Mouse (Mus musculus) C2C12 (cell line): ENCODE measurements around the gene Ebpl. TPM values are rescaled to one million over a fixed set of nuclear protein-coding genes. Genes with fewer than 3 reads are reported as not detected.
A peak's percentile ranks its signal among the peaks of the same experiment; 100 is the strongest.

Experiments
- H3K27me3 ChIP-seq: one replicate; pipeline ENCODE4 v1.6.1; 2011; ENCODE audit not compliant: control insufficient read depth, insufficient read depth, insufficient read length
- H3K36me3 ChIP-seq: one replicate; pipeline ENCODE4 v1.6.1; 2011; ENCODE audit not compliant: control insufficient read depth, insufficient read depth
- H3K4me3 ChIP-seq: one replicate; pipeline ENCODE4 v1.5.1; 2011; ENCODE audit warnings: mild to moderate bottlenecking, control low read depth; ENCODE audit not compliant: poor library complexity, insufficient read depth, severe bottlenecking
- H3K79me2 ChIP-seq: one replicate; pipeline ENCODE4 v1.6.1; 2011; ENCODE audit not compliant: control insufficient read depth, insufficient read depth
- H3K79me3 ChIP-seq: one replicate; pipeline ENCODE4 v1.6.1; 2011; ENCODE audit warnings: low read depth, control low read depth
- H3ac ChIP-seq: one replicate; pipeline ENCODE3; 2011; ENCODE audit warnings: low read depth; ENCODE audit not compliant: control insufficient read depth, insufficient read length
- CEBPB ChIP-seq: IDR thresholded peaks from one replicate; pipeline ENCODE4 v1.6.1; 2011; ENCODE audit warnings: low read depth, mild to moderate bottlenecking, control low read depth, moderate library complexity
- CTCF ChIP-seq: IDR thresholded peaks from one replicate; pipeline ENCODE4 v1.5.1; 2011; ENCODE audit not compliant: control insufficient read depth, insufficient read depth, insufficient read length
- FOSL1 ChIP-seq: IDR thresholded peaks from one replicate; pipeline ENCODE4 v1.8.0; 2011; ENCODE audit warnings: mild to moderate bottlenecking, low read length; ENCODE audit not compliant: poor library complexity, insufficient read depth, severe bottlenecking
- MAX ChIP-seq: IDR thresholded peaks from one replicate; pipeline ENCODE4 v1.6.1; 2011; ENCODE audit warnings: mild to moderate bottlenecking, control low read depth
- MYOD1 ChIP-seq: IDR thresholded peaks from one replicate; pipeline ENCODE4 v1.6.1; 2011; ENCODE audit warnings: low read depth; ENCODE audit not compliant: control insufficient read depth, insufficient read length
- MYOG ChIP-seq: IDR thresholded peaks from one replicate; pipeline ENCODE4 v1.6.1; 2011; ENCODE audit not compliant: control insufficient read depth, insufficient read length; ENCODE audit errors: extremely low read depth
- USF1 ChIP-seq: IDR thresholded peaks from one replicate; pipeline ENCODE4 v1.6.1; 2011; ENCODE audit warnings: low read depth, mild to moderate bottlenecking, control low read depth, moderate library complexity
- polyA plus RNA-seq: library from polyadenylated mRNA; unstranded; fragments of >200 nt; fragmentation: generic; extraction: Trizol; gene quantifications from one replicate; pipeline ENCODE4 v1.2.1, GENCODE M21; 2012; ENCODE audit warnings: missing spikeins

The Ebpl gene
- polyA plus RNA-seq, 1 experiment = 1.1 TPM

DNA sequence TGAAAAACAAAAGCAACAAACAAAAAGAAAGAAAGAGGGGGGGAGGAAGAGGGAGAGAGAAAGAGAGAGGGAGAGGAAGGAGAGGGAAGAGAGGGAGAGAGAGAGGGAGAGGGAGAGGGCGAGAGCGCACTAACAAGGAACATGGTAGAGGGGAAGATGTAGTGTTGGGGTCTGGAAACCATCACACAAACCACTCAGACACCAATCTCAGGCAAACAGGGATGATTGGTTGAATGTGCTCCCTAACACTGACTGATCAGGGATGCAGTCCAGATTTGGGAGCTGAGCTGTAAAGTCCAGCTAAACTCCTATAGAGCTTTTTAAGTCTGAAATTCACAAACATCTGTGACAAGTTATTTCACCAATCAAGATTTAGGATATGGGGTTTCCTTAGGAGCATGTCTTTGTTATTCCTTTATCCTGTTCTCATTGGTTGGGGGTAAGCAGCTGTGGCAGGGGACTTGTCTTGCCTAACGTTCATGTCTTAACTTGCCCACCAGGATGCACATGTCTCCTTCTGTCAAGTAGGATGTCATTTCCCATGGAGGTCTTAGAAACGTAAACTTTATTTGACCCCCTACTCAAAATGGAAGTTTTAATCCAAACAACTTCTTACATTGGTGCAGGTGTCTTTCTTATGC, 56.1 kb downstream of the Ebpl start:
- no peak overlapping the region for H3ac ChIP-seq
- H3K79me3 ChIP-seq = no peaks in the 10 kb centered on the region
- H3K4me3 ChIP-seq = no peak overlapping the region
- TF ChIP-seq CEBPB = no peak
- TF ChIP-seq FOSL1 = no peak
- no peak for TF ChIP-seq USF1
- no peak for TF ChIP-seq CTCF
- TF ChIP-seq MYOD1 = no peak
- no peak for TF ChIP-seq MAX
- TF ChIP-seq MYOG = no peak
- no peaks in the 10 kb centered on the region for H3K27me3 ChIP-seq
- H3K36me3 ChIP-seq = no peaks in the 10 kb centered on the region
- no peaks in the 10 kb centered on the region for H3K79me2 ChIP-seq

- TF ChIP-seq MYOG (no peak), MAX (no peak), CTCF (no peak), MYOD1 (no peak), CEBPB (no peak), USF1 (no peak), FOSL1 (no peak)
- H3K79me2 ChIP-seq = no peaks in the 10 kb centered on the region
- no peaks in the 10 kb centered on the region for H3K36me3 ChIP-seq
- H3K79me3 ChIP-seq = no peaks in the 10 kb centered on the region
- no peak overlapping the region for H3K4me3 ChIP-seq
- H3K27me3 ChIP-seq = no peaks in the 10 kb centered on the region
- no peak overlapping the region for H3ac ChIP-seq
These were observed 57.8 kb downstream of the Ebpl start for GRCm38 (mm10) chr14:61302428-61302827.

GRCm38 (mm10) chr14:61301323-61301722, 58.9 kb downstream of the Ebpl start:
- Histone ChIP-seq H3K79me3 (no peaks in the 10 kb centered on the region), H3K79me2 (no peaks in the 10 kb centered on the region), H3K36me3 (no peaks in the 10 kb centered on the region), H3K27me3 (peaks cover 5% of the 10 kb centered on the region), H3ac (no peak overlapping the region), H3K4me3 (no peak overlapping the region)
- TF ChIP-seq CTCF (no peak), FOSL1 (no peak), MYOG (no peak), USF1 (no peak)

- H3K79me3 ChIP-seq = no peaks in the 10 kb centered on the region
- H3K36me3 ChIP-seq = no peaks in the 10 kb centered on the region
- no peaks in the 10 kb centered on the region for H3K79me2 ChIP-seq
- H3K27me3 ChIP-seq = peaks cover 5% of the 10 kb centered on the region
- H3K4me3 ChIP-seq = no peak overlapping the region
- no peak overlapping the region for H3ac ChIP-seq
- TF ChIP-seq CTCF = no peak
- peak; percentile 42 for TF ChIP-seq MYOD1
These were observed 60.4 kb downstream of the Ebpl start for GRCm38 (mm10) chr14:61299810-61300209.

GRCm38 (mm10) chr14:61294738-61295079, 65.5 kb downstream of the Ebpl start:
- peaks cover 5% of the 10 kb centered on the region for H3K27me3 ChIP-seq

GRCm38 (mm10) chr14:61293884-61294737, 66.1 kb downstream of the Ebpl start:
- TF ChIP-seq CTCF = peak; percentile 53
- TF ChIP-seq MAX = no peak
- no peaks in the 10 kb centered on the region for H3K36me3 ChIP-seq
- peaks cover 5% of the 10 kb centered on the region for H3K27me3 ChIP-seq
- H3K79me3 ChIP-seq = no peaks in the 10 kb centered on the region
- no peak overlapping the region for H3ac ChIP-seq
- no peaks in the 10 kb centered on the region for H3K79me2 ChIP-seq
- no peak overlapping the region for H3K4me3 ChIP-seq

More at GRCm38 (mm10) chr14:61294738-61295079, 65.5 kb downstream of the Ebpl start:
- TF ChIP-seq CTCF (peak; percentile 9), USF1 (no peak)
- Histone ChIP-seq H3ac (no peak overlapping the region), H3K4me3 (no peak overlapping the region), H3K79me2 (no peaks in the 10 kb centered on the region), H3K79me3 (no peaks in the 10 kb centered on the region), H3K36me3 (no peaks in the 10 kb centered on the region)
